Mouse (Mus musculus): ENCODE data around the gene Rab6a. TPM values are rescaled to one million over a fixed set of nuclear protein-coding genes. Genes with fewer than 3 reads are reported as not detected.
A peak's percentile ranks its signal among the peaks of the same experiment; 100 is the strongest.

Rab6a gene
- polyA plus RNA-seq, 1 experiment from 2014 or later: 102 TPM

DNA sequence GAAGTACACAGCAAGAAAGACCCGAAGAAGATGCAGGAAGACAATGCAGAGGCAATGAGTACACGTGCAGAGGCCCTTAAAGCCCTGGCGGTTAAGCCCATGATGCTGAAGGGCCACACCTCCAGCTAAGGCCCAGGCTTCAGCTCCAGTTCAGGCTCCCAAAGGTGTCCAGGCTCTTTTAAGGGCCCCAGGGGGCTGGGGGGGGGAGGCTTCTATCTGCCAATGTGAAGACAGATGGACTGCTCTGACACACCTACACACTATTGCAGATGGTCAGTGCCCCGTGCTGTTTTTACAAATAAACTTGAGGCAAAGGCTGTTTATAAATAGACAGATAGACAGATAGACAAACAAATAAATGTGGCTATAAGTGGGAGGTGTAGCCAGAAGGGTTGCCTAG is 35.1 kb upstream of the Rab6a start:
- ATAC-seq (ENCODE audit: insufficient read depth): no peak
- H3K4me1 ChIP-seq (ENCODE audit: insufficient read depth): no peaks in the 10 kb centered on the region
- no peak overlapping the region for H3K4me2 ChIP-seq
- H3K9ac ChIP-seq: no peak overlapping the region
- no peak overlapping the region for H3K4me3 ChIP-seq (ENCODE audit: low read depth, low read length)
- H3K9me3 ChIP-seq (ENCODE audit: low read depth, low read length): no peaks in the 10 kb centered on the region
- H3K27me3 ChIP-seq (ENCODE audit: insufficient read depth, low read length): no peaks in the 10 kb centered on the region
- TF ChIP-seq CTCF (IDR thresholded peaks at IDR 0.05; ENCODE audit: low read depth): no peak
- peaks cover 3% of the 10 kb centered on the region for H3K36me3 ChIP-seq (ENCODE audit: insufficient read depth)
- H3K27ac ChIP-seq (ENCODE audit: low read depth): no peak overlapping the region
- no peak for DNase-seq
- 69% methylated on average over 4 of the region's 4 CpGs for WGBS

DNA sequence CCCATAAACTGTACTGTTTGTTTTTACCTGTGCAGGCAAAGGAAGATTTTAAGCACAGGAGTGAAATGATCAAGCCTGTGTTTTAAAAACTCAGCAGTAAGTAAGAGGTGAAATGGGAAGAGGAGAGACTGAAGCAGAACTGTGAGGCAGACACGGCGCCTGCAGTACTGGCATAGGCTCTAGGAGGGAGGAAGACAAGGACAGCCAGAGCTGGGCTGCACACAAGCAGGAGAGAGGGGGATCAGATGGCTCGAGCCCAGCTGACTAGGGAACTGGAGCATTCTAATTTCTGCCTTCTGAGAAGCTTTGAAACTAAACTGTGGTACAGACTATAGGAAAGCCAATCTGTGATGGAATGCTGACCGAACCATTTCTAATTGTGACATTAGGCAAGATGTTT is 34.5 kb upstream of the Rab6a start:
- WGBS: 71% methylated on average over 4 of the region's 4 CpGs
- no peak for TF ChIP-seq CTCF (IDR thresholded peaks at IDR 0.05; ENCODE audit: low read depth)

DNA sequence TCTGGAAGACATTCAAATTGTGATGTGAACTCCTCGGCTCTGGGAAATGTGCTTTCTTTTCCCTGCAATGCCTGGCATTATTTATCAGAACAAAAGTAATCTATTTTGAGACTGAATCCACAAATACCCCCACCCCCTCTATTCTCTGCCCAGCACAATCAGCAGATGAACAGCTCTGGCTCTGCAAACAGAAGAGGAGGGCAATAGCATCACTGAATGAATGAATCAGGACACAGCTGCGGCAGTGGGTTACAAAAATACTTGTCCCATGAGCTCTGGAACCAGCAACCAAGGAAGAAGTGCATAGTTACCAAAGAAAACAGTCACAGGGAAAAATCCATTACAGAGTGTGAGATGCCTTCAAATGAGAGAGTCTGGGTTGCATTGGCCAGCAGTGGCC is 28.4 kb upstream of the Rab6a start:
- Histone ChIP-seq H3K27ac (ENCODE audit: low read depth) (no peak overlapping the region), H3K27me3 (ENCODE audit: insufficient read depth, low read length) (no peaks in the 10 kb centered on the region), H3K36me3 (ENCODE audit: insufficient read depth) (no peaks in the 10 kb centered on the region), H3K9ac (no peak overlapping the region), H3K4me3 (ENCODE audit: low read depth, low read length) (no peak overlapping the region), H3K4me2 (no peak overlapping the region), H3K4me1 (ENCODE audit: insufficient read depth) (no peaks in the 10 kb centered on the region), H3K9me3 (ENCODE audit: low read depth, low read length) (no peaks in the 10 kb centered on the region)
- DNase-seq (no peak), ATAC-seq (ENCODE audit: insufficient read depth) (no peak)
- no peak for TF ChIP-seq CTCF (IDR thresholded peaks at IDR 0.05; ENCODE audit: low read depth)
- WGBS: 84% methylated on average over 2 of the region's 2 CpGs

More for the DNA sequence above, 34.5 kb upstream of the Rab6a start:
- ATAC-seq (ENCODE audit: insufficient read depth) (no peak), DNase-seq (no peak)
- no peak overlapping the region for H3K9ac ChIP-seq
- no peaks in the 10 kb centered on the region for H3K4me1 ChIP-seq (ENCODE audit: insufficient read depth)
- H3K4me2 ChIP-seq: no peak overlapping the region
- H3K27me3 ChIP-seq (ENCODE audit: insufficient read depth, low read length): no peaks in the 10 kb centered on the region
- no peak overlapping the region for H3K4me3 ChIP-seq (ENCODE audit: low read depth, low read length)
- peaks cover 3% of the 10 kb centered on the region for H3K36me3 ChIP-seq (ENCODE audit: insufficient read depth)
- no peak overlapping the region for H3K27ac ChIP-seq (ENCODE audit: low read depth)
- H3K9me3 ChIP-seq (ENCODE audit: low read depth, low read length): no peaks in the 10 kb centered on the region

DNA sequence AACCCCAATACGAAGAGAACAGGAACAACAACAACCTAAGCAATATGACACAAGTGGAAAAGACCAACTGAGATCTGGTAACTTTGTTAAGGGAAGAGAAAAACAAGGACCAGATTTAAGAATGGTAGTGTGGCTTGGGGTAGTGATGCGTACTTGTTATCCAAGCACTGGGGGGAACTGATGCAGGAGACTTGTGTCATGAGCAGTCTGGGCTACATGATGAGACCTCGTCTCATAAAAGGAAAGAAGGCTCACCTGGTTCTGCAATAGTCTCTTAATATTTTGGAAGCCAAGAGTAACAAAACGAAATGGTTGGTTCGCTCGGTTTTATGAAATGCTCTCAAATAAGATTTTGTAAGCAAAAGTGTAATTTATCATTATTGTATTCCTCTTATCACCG is 25.0 kb upstream of the Rab6a start:
- 34% methylated on average over 7 of the region's 7 CpGs for WGBS
- peak overlapping the region; percentile 62 for H3K4me2 ChIP-seq
- H3K27ac ChIP-seq (ENCODE audit: low read depth): no peak overlapping the region
- peak overlapping the region; percentile 78 for H3K9ac ChIP-seq
- H3K4me1 ChIP-seq (ENCODE audit: insufficient read depth): no peaks in the 10 kb centered on the region
- H3K9me3 ChIP-seq (ENCODE audit: low read depth, low read length): no peaks in the 10 kb centered on the region
- no peak for TF ChIP-seq CTCF (IDR thresholded peaks at IDR 0.05; ENCODE audit: low read depth)
- no peaks in the 10 kb centered on the region for H3K27me3 ChIP-seq (ENCODE audit: insufficient read depth, low read length)
- peak overlapping the region; percentile 48 for H3K4me3 ChIP-seq (ENCODE audit: low read depth, low read length)
- H3K36me3 ChIP-seq (ENCODE audit: insufficient read depth): no peaks in the 10 kb centered on the region
- DNase-seq (no peak), ATAC-seq (ENCODE audit: insufficient read depth) (no peak)

DNA sequence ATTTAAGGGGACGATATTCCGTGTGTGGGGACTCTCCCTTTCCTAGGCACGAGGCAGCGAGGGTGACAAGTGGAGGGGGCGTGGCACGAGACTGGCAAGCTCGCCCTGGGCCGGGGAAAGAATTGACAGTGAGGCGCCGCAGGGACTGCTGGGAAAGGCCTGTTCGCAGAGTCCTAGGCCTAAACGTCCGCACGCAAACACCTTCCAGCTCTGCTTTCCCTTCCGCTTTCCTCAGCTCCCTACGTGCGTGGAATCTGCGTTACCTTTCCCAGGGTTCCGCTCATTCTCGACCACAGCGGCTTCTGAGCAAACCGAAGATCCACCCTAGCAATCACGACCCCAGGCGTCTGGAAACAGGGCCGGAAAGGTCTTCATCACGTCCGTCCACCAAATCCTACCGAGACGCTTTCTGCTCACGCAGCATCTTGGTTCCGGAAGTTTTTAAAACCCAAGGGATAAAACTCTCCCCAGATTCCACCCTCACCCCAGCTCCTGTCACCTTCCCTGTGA is 24.4 kb upstream of the Rab6a start:
- Histone ChIP-seq H3K4me1 (ENCODE audit: insufficient read depth) (no peaks in the 10 kb centered on the region), H3K27me3 (ENCODE audit: insufficient read depth, low read length) (no peaks in the 10 kb centered on the region), H3K4me3 (ENCODE audit: low read depth, low read length) (peak overlapping the region; percentile 48), H3K9ac (peak overlapping the region; percentile 78), H3K36me3 (ENCODE audit: insufficient read depth) (no peaks in the 10 kb centered on the region), H3K9me3 (ENCODE audit: low read depth, low read length) (no peaks in the 10 kb centered on the region), H3K27ac (ENCODE audit: low read depth) (peak overlapping the region; percentile 83; the same call in 1 of the 2 replicates), H3K4me2 (peak overlapping the region; percentile 62)
- TF ChIP-seq CTCF (IDR thresholded peaks at IDR 0.05; ENCODE audit: low read depth): no peak
- under 1% methylated on average over 31 of the region's 31 CpGs for WGBS
- DNase-seq (peak; percentile 97), ATAC-seq (ENCODE audit: insufficient read depth) (peak; percentile 92)

DNA sequence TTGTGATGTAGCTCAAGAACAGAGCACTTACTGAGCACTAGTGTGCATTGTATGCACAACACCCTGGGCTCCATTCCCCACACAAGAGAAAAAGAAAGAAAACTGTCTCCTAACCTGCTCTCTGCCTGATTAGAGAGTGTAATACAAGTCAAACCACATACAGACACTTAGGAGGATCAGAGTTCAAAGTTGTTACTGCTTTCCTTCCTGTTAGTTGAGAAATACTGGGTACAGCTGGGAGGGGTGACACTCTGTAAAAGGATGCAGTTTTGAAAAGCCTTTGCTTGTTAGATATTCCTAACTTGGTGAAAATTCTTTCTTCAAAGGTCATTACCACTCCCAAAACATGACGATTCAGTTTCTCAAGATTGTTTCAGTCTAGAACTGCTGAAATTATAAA is 17.4 kb upstream of the Rab6a start:
- Histone ChIP-seq H3K9me3 (ENCODE audit: low read depth, low read length) (no peaks in the 10 kb centered on the region), H3K4me2 (no peak overlapping the region), H3K36me3 (ENCODE audit: insufficient read depth) (no peaks in the 10 kb centered on the region), H3K4me1 (ENCODE audit: insufficient read depth) (0 out of 2 replicates have a peak, but pooled peaks cover 4% of the 10 kb centered on the region), H3K27ac (ENCODE audit: low read depth) (no peak overlapping the region), H3K4me3 (ENCODE audit: low read depth, low read length) (no peak overlapping the region), H3K27me3 (ENCODE audit: insufficient read depth, low read length) (no peaks in the 10 kb centered on the region), H3K9ac (no peak overlapping the region)
- no peak for TF ChIP-seq CTCF (IDR thresholded peaks at IDR 0.05; ENCODE audit: low read depth)
- no peak for ATAC-seq (ENCODE audit: insufficient read depth)
- no peak for DNase-seq
- WGBS: 60% methylated on average over 1 of the region's 1 CpGs

DNA sequence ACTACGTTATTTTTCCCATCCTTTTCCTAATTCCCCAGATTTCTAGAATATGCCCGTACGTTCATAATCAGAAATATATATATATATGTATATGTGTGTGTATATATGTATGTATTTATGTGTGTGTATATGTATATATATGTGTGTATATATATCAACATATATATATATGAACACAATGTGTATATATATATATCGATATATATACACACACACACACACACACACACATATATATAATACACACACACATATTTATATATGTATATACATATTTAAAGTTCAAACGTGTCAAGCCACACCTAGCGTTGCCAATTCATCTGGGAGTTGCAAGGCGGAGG is 16.7 kb upstream of the Rab6a start:
- Histone ChIP-seq H3K36me3 (ENCODE audit: insufficient read depth) (no peaks in the 10 kb centered on the region), H3K4me3 (ENCODE audit: low read depth, low read length) (peak overlapping the region; percentile 50), H3K4me1 (ENCODE audit: insufficient read depth) (0 out of 2 replicates have a peak, but pooled peaks cover 4% of the 10 kb centered on the region), H3K27ac (ENCODE audit: low read depth) (peak overlapping the region; percentile 89), H3K4me2 (peak overlapping the region; percentile 62), H3K9me3 (ENCODE audit: low read depth, low read length) (no peaks in the 10 kb centered on the region), H3K27me3 (ENCODE audit: insufficient read depth, low read length) (no peaks in the 10 kb centered on the region), H3K9ac (peak overlapping the region; percentile 65)
- ATAC-seq (ENCODE audit: insufficient read depth) (no peak), DNase-seq (no peak)
- TF ChIP-seq CTCF (IDR thresholded peaks at IDR 0.05; ENCODE audit: low read depth): no peak
- 34% methylated on average over 7 of the region's 7 CpGs for WGBS
